Mouse (Mus musculus): ENCODE data around the gene Parp16. TPM values are rescaled to one million over a fixed set of nuclear protein-coding genes. Genes with fewer than 3 reads are reported as not detected.

Parp16 gene
- polyA plus RNA-seq, 1 experiment from 2014 or later, result 8.6 TPM

- no peak overlapping the region for H3K9ac ChIP-seq (ENCODE audit: low read depth, low read length)
- no peak for TF ChIP-seq CTCF (IDR thresholded peaks at IDR 0.05; ENCODE audit: low read depth)
- WGBS, result 55% methylated on average over 1 of the region's 1 CpGs
- 0 out of 2 replicates have a peak, but pooled peaks cover 4% of the 10 kb centered on the region for H3K4me1 ChIP-seq (replicated peaks; ENCODE audit: insufficient read depth, low read length)
- H3K4me2 ChIP-seq (ENCODE audit: low read length), result no peak overlapping the region
- DNase-seq (ENCODE audit: low spot score), result no peak
- H3K36me3 ChIP-seq (ENCODE audit: insufficient read depth, low read length), result no peaks in the 10 kb centered on the region
- no peak for ATAC-seq (replicated peaks; ENCODE audit: low FRiP score, low read depth)
- H3K9me3 ChIP-seq (replicated peaks; ENCODE audit: low read length), result no peaks in the 10 kb centered on the region
- no peaks in the 10 kb centered on the region for H3K27me3 ChIP-seq (ENCODE audit: insufficient read depth, low read length)
- no peak overlapping the region for H3K4me3 ChIP-seq (replicated peaks; ENCODE audit: low read depth, low read length)
- H3K27ac ChIP-seq, result no peak overlapping the region
Observed at GRCm38 (mm10) chr9:65235601-65236000, 40.4 kb downstream of the Parp16 start.

- Histone ChIP-seq H3K4me2 (ENCODE audit: low read length) (no peak overlapping the region), H3K27ac (peak overlapping the region; percentile 70), H3K27me3 (ENCODE audit: insufficient read depth, low read length) (no peaks in the 10 kb centered on the region), H3K9ac (ENCODE audit: low read depth, low read length) (no peak overlapping the region), H3K9me3 (replicated peaks; ENCODE audit: low read length) (no peaks in the 10 kb centered on the region), H3K36me3 (ENCODE audit: insufficient read depth, low read length) (no peaks in the 10 kb centered on the region), H3K4me1 (replicated peaks; ENCODE audit: insufficient read depth, low read length) (0 out of 2 replicates have a peak, but pooled peaks cover 4% of the 10 kb centered on the region), H3K4me3 (replicated peaks; ENCODE audit: low read depth, low read length) (no peak overlapping the region)
- TF ChIP-seq CTCF (IDR thresholded peaks at IDR 0.05; ENCODE audit: low read depth), result no peak
- ATAC-seq (replicated peaks; ENCODE audit: low FRiP score, low read depth) (no peak), DNase-seq (ENCODE audit: low spot score) (no peak)
- WGBS, result 55% methylated on average over 11 of the region's 11 CpGs
Observed at GRCm38 (mm10) chr9:65237616-65238015, 42.5 kb downstream of the Parp16 start.

GRCm38 (mm10) chr9:65238191-65238760 lies 43.1 kb downstream of the Parp16 start:
- no peak overlapping the region for H3K4me2 ChIP-seq (ENCODE audit: low read length)
- 35% methylated on average over 13 of the region's 13 CpGs for WGBS
- DNase-seq (ENCODE audit: low spot score) (peak; percentile 82), ATAC-seq (replicated peaks; ENCODE audit: low FRiP score, low read depth) (no peak)
- no peak for TF ChIP-seq CTCF (IDR thresholded peaks at IDR 0.05; ENCODE audit: low read depth)
- H3K4me1 ChIP-seq (replicated peaks; ENCODE audit: insufficient read depth, low read length), result peaks cover 8% of the 10 kb centered on the region; the same call in 1 of the 2 replicates
- H3K27me3 ChIP-seq (ENCODE audit: insufficient read depth, low read length), result no peaks in the 10 kb centered on the region
- peak overlapping the region; percentile 70 for H3K27ac ChIP-seq
- H3K9me3 ChIP-seq (replicated peaks; ENCODE audit: low read length), result no peaks in the 10 kb centered on the region
- H3K4me3 ChIP-seq (replicated peaks; ENCODE audit: low read depth, low read length), result no peak overlapping the region
- no peaks in the 10 kb centered on the region for H3K36me3 ChIP-seq (ENCODE audit: insufficient read depth, low read length)
- no peak overlapping the region for H3K9ac ChIP-seq (ENCODE audit: low read depth, low read length)

DNA sequence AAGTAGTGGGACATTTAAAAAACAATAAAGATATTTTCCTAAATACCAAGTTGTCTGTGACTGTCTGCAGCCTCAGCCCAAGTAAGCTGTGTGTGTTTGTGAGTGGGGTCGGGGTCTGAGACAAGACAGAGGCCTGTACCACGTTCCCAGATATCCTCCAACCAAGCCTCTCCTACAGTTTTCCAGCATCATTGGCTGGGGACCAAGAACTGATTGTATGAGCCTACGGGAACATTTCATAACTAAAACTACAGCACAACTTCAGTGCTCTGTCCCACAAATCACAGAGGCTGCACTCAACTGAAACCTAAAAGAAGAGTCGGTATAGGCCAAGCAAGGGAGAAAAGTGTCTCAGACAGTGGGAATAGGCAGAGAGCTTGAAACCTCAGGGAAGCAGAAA lies 44.0 kb downstream of the Parp16 start:
- H3K9me3 ChIP-seq (replicated peaks; ENCODE audit: low read length), result no peaks in the 10 kb centered on the region
- no peak for ATAC-seq (replicated peaks; ENCODE audit: low FRiP score, low read depth)
- no peak for DNase-seq (ENCODE audit: low spot score)
- peak overlapping the region; percentile 70; the same call in 1 of the 2 replicates for H3K27ac ChIP-seq
- H3K4me2 ChIP-seq (ENCODE audit: low read length), result no peak overlapping the region
- H3K4me1 ChIP-seq (replicated peaks; ENCODE audit: insufficient read depth, low read length), result peaks cover 15% of the 10 kb centered on the region
- no peak overlapping the region for H3K9ac ChIP-seq (ENCODE audit: low read depth, low read length)
- no peaks in the 10 kb centered on the region for H3K36me3 ChIP-seq (ENCODE audit: insufficient read depth, low read length)
- H3K4me3 ChIP-seq (replicated peaks; ENCODE audit: low read depth, low read length), result no peak overlapping the region
- H3K27me3 ChIP-seq (ENCODE audit: insufficient read depth, low read length), result no peaks in the 10 kb centered on the region
- WGBS, result 88% methylated on average over 4 of the region's 4 CpGs
- no peak for TF ChIP-seq CTCF (IDR thresholded peaks at IDR 0.05; ENCODE audit: low read depth)

- 91% methylated on average over 5 of the region's 5 CpGs for WGBS
- Histone ChIP-seq H3K27me3 (ENCODE audit: insufficient read depth, low read length) (no peaks in the 10 kb centered on the region), H3K4me2 (ENCODE audit: low read length) (no peak overlapping the region), H3K27ac (no peak overlapping the region), H3K9me3 (replicated peaks; ENCODE audit: low read length) (no peaks in the 10 kb centered on the region), H3K36me3 (ENCODE audit: insufficient read depth, low read length) (no peaks in the 10 kb centered on the region), H3K9ac (ENCODE audit: low read depth, low read length) (no peak overlapping the region), H3K4me3 (replicated peaks; ENCODE audit: low read depth, low read length) (no peak overlapping the region), H3K4me1 (replicated peaks; ENCODE audit: insufficient read depth, low read length) (peaks cover 20% of the 10 kb centered on the region)
- DNase-seq (ENCODE audit: low spot score) (no peak), ATAC-seq (replicated peaks; ENCODE audit: low FRiP score, low read depth) (no peak)
- TF ChIP-seq CTCF (IDR thresholded peaks at IDR 0.05; ENCODE audit: low read depth), result peak; percentile 20; the same call in 1 of the 2 replicates
Observed at GRCm38 (mm10) chr9:65239731-65240130, 44.6 kb downstream of the Parp16 start.

DNA sequence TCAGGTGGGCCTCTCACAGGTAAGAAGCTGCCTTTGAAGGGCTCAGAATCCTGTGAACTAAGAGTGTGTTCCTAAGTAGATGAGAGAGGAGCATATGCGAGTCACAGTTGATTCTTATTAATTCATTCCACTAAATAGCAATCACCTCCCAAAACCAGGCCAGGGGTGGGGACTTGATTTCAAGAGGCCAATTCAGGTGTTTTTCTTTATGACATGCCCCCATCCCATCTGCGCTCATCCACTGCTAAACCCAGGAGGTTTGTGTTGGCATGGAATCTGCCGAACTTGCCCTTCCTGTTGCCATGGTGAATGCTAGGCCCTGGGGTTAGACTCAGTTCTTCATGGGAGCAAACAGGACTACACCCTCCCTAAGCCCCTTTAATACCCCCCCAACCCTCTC lies 45.4 kb downstream of the Parp16 start:
- no peaks in the 10 kb centered on the region for H3K27me3 ChIP-seq (ENCODE audit: insufficient read depth, low read length)
- no peaks in the 10 kb centered on the region for H3K9me3 ChIP-seq (replicated peaks; ENCODE audit: low read length)
- TF ChIP-seq CTCF (IDR thresholded peaks at IDR 0.05; ENCODE audit: low read depth), result no peak
- DNase-seq (ENCODE audit: low spot score), result no peak
- no peak overlapping the region for H3K4me3 ChIP-seq (replicated peaks; ENCODE audit: low read depth, low read length)
- H3K4me2 ChIP-seq (ENCODE audit: low read length), result no peak overlapping the region
- peaks cover 21% of the 10 kb centered on the region for H3K4me1 ChIP-seq (replicated peaks; ENCODE audit: insufficient read depth, low read length)
- WGBS, result 94% methylated on average over 3 of the region's 3 CpGs
- H3K27ac ChIP-seq, result no peak overlapping the region
- no peak for ATAC-seq (replicated peaks; ENCODE audit: low FRiP score, low read depth)
- H3K36me3 ChIP-seq (ENCODE audit: insufficient read depth, low read length), result no peaks in the 10 kb centered on the region
- H3K9ac ChIP-seq (ENCODE audit: low read depth, low read length), result no peak overlapping the region

DNA sequence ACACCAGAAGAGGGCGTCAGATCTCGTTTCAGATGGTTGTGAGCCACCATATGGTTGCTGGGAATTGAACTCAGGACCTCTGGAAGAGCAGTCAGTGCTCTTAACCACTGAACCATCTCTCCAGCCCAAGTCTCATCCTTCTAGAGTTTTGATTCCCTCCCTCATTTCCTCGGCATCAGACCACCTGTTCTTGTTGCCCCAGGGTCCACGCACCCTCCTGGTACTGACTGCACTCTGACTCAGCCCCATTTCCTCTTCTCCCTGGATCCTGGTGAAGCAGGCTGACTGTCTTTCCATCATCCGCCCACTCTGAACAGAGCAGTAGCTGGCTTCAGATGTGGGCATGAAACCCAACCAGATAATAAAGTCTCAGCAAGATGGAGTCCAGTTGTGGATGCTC lies 46.8 kb downstream of the Parp16 start:
- TF ChIP-seq CTCF (IDR thresholded peaks at IDR 0.05; ENCODE audit: low read depth), result no peak
- H3K27ac ChIP-seq, result no peak overlapping the region
- DNase-seq (ENCODE audit: low spot score), result no peak
- H3K4me1 ChIP-seq (replicated peaks; ENCODE audit: insufficient read depth, low read length), result peaks cover 21% of the 10 kb centered on the region
- H3K4me3 ChIP-seq (replicated peaks; ENCODE audit: low read depth, low read length), result no peak overlapping the region
- no peaks in the 10 kb centered on the region for H3K9me3 ChIP-seq (replicated peaks; ENCODE audit: low read length)
- no peaks in the 10 kb centered on the region for H3K36me3 ChIP-seq (ENCODE audit: insufficient read depth, low read length)
- ATAC-seq (replicated peaks; ENCODE audit: low FRiP score, low read depth), result no peak
- H3K4me2 ChIP-seq (ENCODE audit: low read length), result no peak overlapping the region
- WGBS, result 66% methylated on average over 5 of the region's 5 CpGs
- no peak overlapping the region for H3K9ac ChIP-seq (ENCODE audit: low read depth, low read length)
- no peaks in the 10 kb centered on the region for H3K27me3 ChIP-seq (ENCODE audit: insufficient read depth, low read length)
